Mouse (Mus musculus) T-cell, adult 66 days (primary cell): Measurements from ENCODE around the gene Abt1. TPM values are rescaled to one million over a fixed set of nuclear protein-coding genes. Genes with fewer than 3 reads are reported as not detected.

ENCODE experiments used
- total RNA-seq, 2 experiments: library from RNA; stranded (reverse); gene quantifications; 3 replicates in 1 of 2; 4 replicates in 1 of 2; pipeline ENCODE4 v1.2.4; 2023

The Abt1 gene
- total RNA-seq, result 10 to 100 TPM; 19.1 to 21.9 TPM

DNA sequence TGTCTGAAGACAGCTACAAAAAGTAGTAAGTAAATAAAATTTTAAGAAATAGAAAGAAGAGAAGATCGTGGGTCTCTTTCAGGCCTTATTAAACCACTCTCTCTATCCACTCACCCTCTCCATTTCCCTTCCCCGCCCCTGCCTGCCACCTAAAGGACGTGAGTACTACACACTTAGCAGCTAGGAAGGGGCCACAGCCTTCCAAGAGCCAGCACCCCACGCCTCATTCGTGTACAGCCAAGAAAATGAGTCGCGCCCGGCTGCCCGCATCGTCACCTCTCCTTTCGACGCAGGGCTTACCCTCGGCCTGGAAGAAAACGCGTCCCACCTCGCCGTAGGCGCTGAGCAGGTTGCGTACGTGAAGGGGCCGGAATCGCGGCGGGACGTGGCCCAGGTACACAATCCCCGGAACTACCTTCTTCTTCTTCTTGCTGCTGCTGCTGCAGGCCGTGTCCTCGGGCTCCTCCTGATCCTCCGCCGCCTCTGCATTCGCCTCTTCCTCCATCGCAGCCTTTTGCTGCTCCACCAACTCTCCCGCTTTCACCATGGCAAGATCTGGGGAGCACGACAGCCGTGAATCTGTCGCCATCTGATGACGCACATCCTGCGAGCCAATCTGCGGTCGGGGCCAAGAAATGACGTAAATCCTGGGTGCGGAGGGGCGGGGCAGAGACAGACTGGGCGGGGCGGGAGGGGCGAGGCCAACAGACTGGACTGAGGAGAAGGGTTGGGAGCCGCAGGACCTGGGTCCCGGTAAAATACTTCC lies at the start of gene Abt1:
Abt1 (minus strand) TSS at position 581 of the 766 bp plus-strand sequence.

DNA sequence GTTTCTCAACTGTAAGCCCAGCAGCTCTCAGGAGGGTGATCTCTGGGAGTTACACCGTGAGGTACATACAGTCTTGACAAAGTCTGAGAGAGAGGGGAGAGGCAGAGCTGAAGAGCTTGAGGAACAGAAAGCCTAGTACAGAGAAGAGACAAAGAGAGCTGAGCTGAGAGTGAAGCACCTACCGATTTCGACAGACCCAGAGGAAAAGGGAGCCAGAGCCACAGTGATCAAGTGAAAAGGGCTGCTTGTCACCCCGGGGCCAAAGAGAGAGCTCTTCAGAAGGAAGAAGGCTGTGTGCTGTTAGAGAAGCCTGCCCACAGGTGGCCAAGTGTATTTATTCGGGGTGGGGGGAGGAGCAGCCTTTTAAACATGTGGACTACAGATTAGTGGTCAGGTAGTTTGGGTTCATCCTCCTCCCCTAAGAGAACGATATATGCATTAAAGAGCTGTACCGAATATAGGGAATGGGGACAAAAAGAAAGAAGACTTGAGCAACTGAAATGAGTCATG lies 42.0 kb upstream of the Abt1 start, which contains the start of gene Btn1a1:
Btn1a1 (minus strand) TSS at position 302 of the 510 bp plus-strand sequence.

DNA sequence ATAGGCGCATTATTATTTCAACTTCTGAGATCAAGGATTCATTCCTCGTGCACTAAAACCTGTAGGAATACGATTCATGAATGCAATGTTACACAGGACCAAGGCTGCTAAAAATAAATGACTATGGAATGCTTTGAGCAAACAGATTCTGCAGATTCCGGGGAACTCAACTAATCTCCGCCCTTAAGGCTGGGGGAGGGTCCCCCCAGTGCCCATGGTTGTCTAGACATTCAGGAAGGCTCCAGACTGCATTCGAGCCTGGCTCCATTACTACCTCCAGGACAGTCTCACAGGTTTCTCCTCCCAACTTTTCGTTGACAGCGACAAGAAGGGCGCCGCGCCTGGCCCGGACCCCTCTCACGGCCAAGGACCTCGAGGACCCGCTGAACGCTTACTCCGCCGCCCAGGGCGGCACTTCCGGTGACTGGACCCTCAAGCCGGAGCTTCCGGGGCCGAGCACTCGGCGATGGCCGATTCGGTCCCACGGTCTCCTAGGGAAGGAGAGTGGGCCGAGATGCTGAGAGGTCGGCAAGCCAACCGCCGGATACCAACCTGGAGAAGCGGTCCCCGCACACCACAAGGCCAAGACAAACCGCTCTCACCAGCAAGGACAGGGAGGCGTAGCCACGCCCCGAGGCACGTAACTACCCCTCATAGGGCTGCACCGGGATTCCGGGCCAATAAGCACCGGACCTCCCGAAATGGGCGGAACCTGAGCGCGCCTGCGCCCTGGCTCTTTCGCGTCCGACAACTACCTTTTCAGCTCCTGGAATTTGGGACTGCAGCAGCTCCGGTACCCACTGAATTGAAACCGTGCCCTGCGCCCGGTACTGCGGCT lies 54.9 kb downstream of the Abt1 start, which contains the start of gene Zfp322a:
Zfp322a (minus strand) TSS at position 626 of the 838 bp plus-strand sequence.

Other genes starting within 250 kb of the Abt1 start
- gene Vmn1r220, start 235.9 kb downstream of the Abt1 start, total RNA-seq, result not detected
- gene Vmn1r221, start 209.7 kb downstream of the Abt1 start, total RNA-seq, result not detected
- gene Vmn1r222, start 187.9 kb downstream of the Abt1 start, total RNA-seq, result not detected
- gene Vmn1r223, start 176.7 kb downstream of the Abt1 start, total RNA-seq, result not detected
- gene Zfp322a, start 54.7 kb downstream of the Abt1 start, total RNA-seq, result 10 to 100 TPM; 20.0 to 22.2 TPM
- gene Btn1a1, start 42.0 kb upstream of the Abt1 start, total RNA-seq, result not detected
- gene Btn2a2, start 65.0 kb upstream of the Abt1 start, total RNA-seq, result not detected
- gene Hist1h4h, start 107.2 kb upstream of the Abt1 start, total RNA-seq, result 100 to 1,000 TPM; 263 to 347 TPM
- 10 to 100 TPM; 25.3 to 89.5 TPM for gene Hist1h2af, start 110.0 kb upstream of the Abt1 start, total RNA-seq
- 10 to 100 TPM; 15.6 to 26.1 TPM for gene Hist1h3g, start 111.6 kb upstream of the Abt1 start, total RNA-seq
- gene Hist1h2bh, start 119.5 kb upstream of the Abt1 start, total RNA-seq, result 10 to 100 TPM in 1 of 2 experiments, 1 to 10 TPM in 1; 7.0 to 13.4 TPM
- 10 to 100 TPM; 62.8 to 92.1 TPM for gene Hist1h3f, start 120.2 kb upstream of the Abt1 start, total RNA-seq
- gene Hist1h4f, start 127.8 kb upstream of the Abt1 start, total RNA-seq, result 100 to 1,000 TPM in 1 of 2 experiments, 10 to 100 TPM in 1; 83.0 to 211 TPM
- gene Hist1h1d, start 129.4 kb upstream of the Abt1 start, total RNA-seq, result 10 to 100 TPM in 1 of 2 experiments, 1 to 10 TPM in 1; 7.2 to 15.8 TPM
- 100 to 1,000 TPM; 113 to 162 TPM for gene Hist1h3e, start 138.5 kb upstream of the Abt1 start, total RNA-seq
- 10 to 100 TPM; 10.2 to 27.9 TPM for gene Hist1h2ae, start 147.4 kb upstream of the Abt1 start, total RNA-seq
- gene Hist1h2bg, start 147.5 kb upstream of the Abt1 start, total RNA-seq, result 100 to 1,000 TPM; 171 to 249 TPM
- 100 to 1,000 TPM in 1 of 2 experiments, 10 to 100 TPM in 1; 79.7 to 145 TPM for gene Hist1h2bf, start 150.3 kb upstream of the Abt1 start, total RNA-seq
- 1 to 10 TPM in 1 of 2 experiments, not detected in 1; 10.0 TPM for gene Hist1h2ad, start 150.5 kb upstream of the Abt1 start, total RNA-seq
- 10 to 100 TPM in 1 of 2 experiments, 1 to 10 TPM in 1; 4.9 to 12.6 TPM for gene Hist1h3d, start 151.9 kb upstream of the Abt1 start, total RNA-seq
- gene Hist1h4d, start 157.7 kb upstream of the Abt1 start, total RNA-seq, result 100 to 1,000 TPM; 122 to 174 TPM
- 10 to 100 TPM; 16.7 to 27.0 TPM for gene Hist1h2be, start 197.3 kb upstream of the Abt1 start, total RNA-seq
- 100 to 1,000 TPM; 103 to 169 TPM for gene Hist1h1e, start 198.7 kb upstream of the Abt1 start, total RNA-seq